Mouse (Mus musculus): Measurements from ENCODE around the gene Eif4enif1. TPM values are rescaled to one million over a fixed set of nuclear protein-coding genes. Genes with fewer than 3 reads are reported as not detected.

Eif4enif1 gene
- total RNA-seq, 2 experiments from 2014 or later, result 83.8 to 86.9 TPM

Other genes with a start within 250 kb of the Eif4enif1 start
- 100 to 1,000 TPM in 1 of 2 experiments, 10 to 100 TPM in 1; 95.0 to 117 TPM for gene Sfi1, start 8.9 kb upstream of the Eif4enif1 start, total RNA-seq (2021)
- 100 to 1,000 TPM; 116 to 117 TPM for gene Drg1, start 64.0 kb downstream of the Eif4enif1 start, total RNA-seq (2021)
- gene Patz1, start 86.5 kb downstream of the Eif4enif1 start, total RNA-seq (2021), result 10 to 100 TPM; 67.7 to 72.5 TPM
- gene Pik3ip1, start 128.0 kb downstream of the Eif4enif1 start, total RNA-seq (2021), result 10 to 100 TPM; 31.9 to 32.2 TPM
- 10 to 100 TPM; 42.8 to 44.0 TPM for gene Limk2, start 206.8 kb downstream of the Eif4enif1 start, total RNA-seq (2021)
- gene Rnf185, start 250.0 kb downstream of the Eif4enif1 start, total RNA-seq (2021), result 10 to 100 TPM; 33.7 to 35.6 TPM

All from adrenal gland, postnatal 4 days (tissue).